Mouse (Mus musculus) embryo, embryonic 10.5 days (tissue): ENCODE measurements around the gene Pdhb.

Experiments
- DNase-seq: peaks from one replicate; pipeline ENCODE4 v3.0.0-alpha.2; 2015; ENCODE audit warnings: low spot score

Pdhb gene

GRCm38 (mm10) chr14:8172507-8173410 is at the start of gene Pdhb:
Gene Pdhb (minus strand): TSS chr14:8173025.
- peak; percentile 100 for DNase-seq

GRCm38 (mm10) chr14:8222561-8222960 is 49.7 kb upstream of the Pdhb start:
- DNase-seq: no peak

GRCm38 (mm10) chr14:8220912-8221311 is 48.1 kb upstream of the Pdhb start:
- no peak for DNase-seq

GRCm38 (mm10) chr14:8220306-8220705 is 47.5 kb upstream of the Pdhb start:
- no peak for DNase-seq

GRCm38 (mm10) chr14:8219876-8220275 is 47.1 kb upstream of the Pdhb start:
- DNase-seq: no peak

- DNase-seq: peak; percentile 73
These were observed 46.0 kb upstream of the Pdhb start for GRCm38 (mm10) chr14:8218730-8219380.

- no peak for DNase-seq
These were observed 45.4 kb upstream of the Pdhb start for GRCm38 (mm10) chr14:8218238-8218637.

- no peak for DNase-seq
These were observed 43.3 kb upstream of the Pdhb start for GRCm38 (mm10) chr14:8216100-8216499.

- DNase-seq: peak; percentile 42
These were observed 42.5 kb upstream of the Pdhb start for GRCm38 (mm10) chr14:8215208-8215778.

- DNase-seq: peak; percentile 72
These were observed 41.7 kb upstream of the Pdhb start for GRCm38 (mm10) chr14:8214299-8215207.

GRCm38 (mm10) chr14:8213803-8214224 is 41.0 kb upstream of the Pdhb start, which contains the start of gene Kctd6:
Gene Kctd6 (plus strand): TSS chr14:8214140.
- DNase-seq: peak; percentile 97

- no peak for DNase-seq
These were observed 40.2 kb upstream of the Pdhb start for GRCm38 (mm10) chr14:8212996-8213395.

GRCm38 (mm10) chr14:8209896-8210295 is 37.1 kb upstream of the Pdhb start:
- DNase-seq: no peak

- DNase-seq: no peak
These were observed 36.1 kb upstream of the Pdhb start for GRCm38 (mm10) chr14:8208876-8209275.

- DNase-seq: no peak
These were observed 34.7 kb upstream of the Pdhb start for GRCm38 (mm10) chr14:8207543-8207942.

- DNase-seq: peak; percentile 38
These were observed 34.3 kb upstream of the Pdhb start for GRCm38 (mm10) chr14:8207105-8207504.

- no peak for DNase-seq
These were observed 33.5 kb upstream of the Pdhb start for GRCm38 (mm10) chr14:8206179-8206910.

GRCm38 (mm10) chr14:8201715-8202114 is 28.9 kb upstream of the Pdhb start:
- no peak for DNase-seq

GRCm38 (mm10) chr14:8200769-8201168 is 27.9 kb upstream of the Pdhb start:
- no peak for DNase-seq

GRCm38 (mm10) chr14:8192727-8193126 is 19.9 kb upstream of the Pdhb start:
- no peak for DNase-seq
